Mouse (Mus musculus): ENCODE results near the gene 1810055G02Rik. TPM values are rescaled to one million over a fixed set of nuclear protein-coding genes. Genes with fewer than 3 reads are reported as not detected.

The 1810055G02Rik gene
- total RNA-seq, 2 experiments from 2014 or later = 4.0 to 8.3 TPM

- ATAC-seq (replicated peaks; ENCODE audit: low FRiP score, poor library complexity, severe bottlenecking) = no peak
These were observed 22.9 kb downstream of the 1810055G02Rik start for GRCm38 (mm10) chr19:3730781-3731646.

DNA sequence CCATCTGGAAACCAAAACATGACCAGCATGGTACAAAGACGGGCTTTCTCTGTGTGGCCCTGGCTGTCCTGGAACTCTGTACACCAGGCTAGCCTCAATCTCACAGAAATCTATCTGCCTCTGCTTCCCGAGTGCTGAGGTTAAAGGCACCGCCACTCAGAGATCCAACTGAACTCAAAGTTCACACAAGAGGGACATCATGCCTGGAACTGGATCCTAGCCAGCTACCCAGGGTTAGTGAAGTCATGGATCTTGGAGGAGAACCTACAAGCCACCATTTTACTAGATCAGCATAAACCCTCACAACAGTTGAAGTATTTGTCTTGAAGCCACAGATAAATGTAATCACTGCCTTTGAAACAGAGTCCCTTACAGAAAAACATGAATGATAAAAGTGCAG, 27.9 kb downstream of the 1810055G02Rik start:
- ATAC-seq (replicated peaks; ENCODE audit: low FRiP score, poor library complexity, severe bottlenecking) = no peak

- ATAC-seq (replicated peaks; ENCODE audit: low FRiP score, poor library complexity, severe bottlenecking) = no peak
These were observed 31.6 kb downstream of the 1810055G02Rik start for GRCm38 (mm10) chr19:3739650-3740049.

DNA sequence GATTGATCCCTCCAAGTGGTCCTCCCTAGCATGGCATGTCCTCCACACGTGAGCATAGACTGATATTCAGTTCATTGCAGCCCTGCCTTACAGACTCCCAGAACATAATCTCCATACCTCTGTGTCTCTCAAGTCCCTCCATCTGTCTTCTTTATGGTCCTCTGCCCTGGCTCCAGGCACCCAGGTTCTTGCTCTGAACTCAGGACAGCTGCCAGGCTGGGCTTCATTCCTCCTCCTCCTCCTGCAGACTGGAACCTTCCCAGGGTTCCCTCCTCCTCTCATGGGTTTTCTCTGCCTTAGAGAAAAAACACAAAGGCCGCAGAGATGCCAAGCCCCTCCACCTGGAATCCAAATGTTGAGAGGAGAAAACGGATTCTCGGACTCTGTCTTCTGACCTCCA, 34.6 kb downstream of the 1810055G02Rik start:
- no peak for ATAC-seq (replicated peaks; ENCODE audit: low FRiP score, poor library complexity, severe bottlenecking)

DNA sequence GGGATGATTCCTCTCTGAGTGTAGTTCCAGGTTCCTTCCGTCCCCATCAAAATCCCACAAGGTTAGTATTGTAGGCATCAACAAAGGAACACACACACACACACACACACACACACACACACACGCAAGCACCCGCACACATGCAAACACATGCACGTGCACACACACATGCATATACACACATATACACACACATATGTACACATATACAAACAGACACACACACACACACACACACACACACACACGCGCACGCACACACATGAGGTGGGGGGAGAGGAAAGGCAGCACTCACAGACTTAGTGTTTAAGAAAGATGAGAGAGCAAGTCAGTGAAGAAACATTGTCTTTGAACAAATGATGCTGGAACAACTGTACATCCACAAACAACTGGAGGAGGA, 35.3 kb downstream of the 1810055G02Rik start:
- ATAC-seq (replicated peaks; ENCODE audit: low FRiP score, poor library complexity, severe bottlenecking) = no peak

DNA sequence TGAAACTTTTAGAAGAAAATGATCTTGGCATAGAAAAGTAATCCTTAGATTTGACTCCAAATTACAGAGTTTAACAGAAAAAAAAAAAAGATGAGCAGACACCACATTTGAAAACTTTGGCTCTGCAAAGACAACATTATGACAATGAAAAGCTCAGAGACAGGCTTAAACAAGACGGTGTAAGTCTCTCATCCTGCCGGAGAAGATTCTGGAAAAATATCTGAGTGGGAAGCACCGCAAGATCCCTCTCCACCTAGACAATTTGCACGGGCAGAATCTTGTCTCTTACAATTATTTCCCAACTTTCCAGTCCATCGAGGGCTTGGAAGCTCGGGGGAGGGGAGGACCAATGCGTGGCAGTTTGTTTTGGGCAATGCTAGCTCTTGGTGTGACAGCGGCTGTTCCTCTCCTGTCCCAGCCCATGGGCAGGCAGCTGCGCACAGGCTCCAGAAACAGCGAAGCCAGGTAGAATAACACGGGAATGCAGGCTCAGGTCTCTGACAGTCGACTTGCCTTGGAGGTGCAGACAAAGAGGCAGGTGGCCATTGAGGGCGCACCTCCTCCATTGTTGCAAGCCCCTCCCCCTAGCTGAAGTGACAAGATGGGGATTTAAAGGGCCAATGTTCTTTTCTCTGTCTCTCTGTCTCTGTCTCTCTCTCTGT, 35.9 kb downstream of the 1810055G02Rik start:
- no peak for ATAC-seq (replicated peaks; ENCODE audit: low FRiP score, poor library complexity, severe bottlenecking)

- ATAC-seq (replicated peaks; ENCODE audit: low FRiP score, poor library complexity, severe bottlenecking) = no peak
These were observed 44.6 kb downstream of the 1810055G02Rik start for GRCm38 (mm10) chr19:3752621-3753239.

- ATAC-seq (replicated peaks; ENCODE audit: low FRiP score, poor library complexity, severe bottlenecking) = no peak
These were observed 45.1 kb downstream of the 1810055G02Rik start for GRCm38 (mm10) chr19:3753240-3753633.

GRCm38 (mm10) chr19:3753738-3754137, 45.6 kb downstream of the 1810055G02Rik start:
- no peak for ATAC-seq (replicated peaks; ENCODE audit: low FRiP score, poor library complexity, severe bottlenecking)

- ATAC-seq (replicated peaks; ENCODE audit: low FRiP score, poor library complexity, severe bottlenecking) = no peak
These were observed 49.8 kb downstream of the 1810055G02Rik start for GRCm38 (mm10) chr19:3757861-3758260.

GRCm38 (mm10) chr19:3765221-3765820, 57.2 kb downstream of the 1810055G02Rik start:
- no peak for ATAC-seq (replicated peaks; ENCODE audit: low FRiP score, poor library complexity, severe bottlenecking)

GRCm38 (mm10) chr19:3766378-3766777, 58.3 kb downstream of the 1810055G02Rik start:
- no peak for ATAC-seq (replicated peaks; ENCODE audit: low FRiP score, poor library complexity, severe bottlenecking)

GRCm38 (mm10) chr19:3767276-3767780, 59.2 kb downstream of the 1810055G02Rik start, which contains the start of gene Kmt5b:
TSS of gene Kmt5b (plus strand) at chr19:3767421.
- peak; percentile 6; the same call in 1 of the 2 replicates for ATAC-seq (replicated peaks; ENCODE audit: low FRiP score, poor library complexity, severe bottlenecking)

Other genes with a start within 250 kb of the 1810055G02Rik start
- 44.9 and 51.7 TPM in 2 replicates for gene Ppp6r3, start 132.5 kb upstream of the 1810055G02Rik start, total RNA-seq (2015; ENCODE audit: low replicate concordance)
- gene Ppp6r3, start 132.5 kb upstream of the 1810055G02Rik start, total RNA-seq (2017; ENCODE audit: low replicate concordance) = 65.2 and 83.5 TPM in 2 replicates
- 3.8 and 4.4 TPM in 2 replicates for gene Lrp5, start 21.7 kb upstream of the 1810055G02Rik start, total RNA-seq (2015; ENCODE audit: low replicate concordance)
- gene Lrp5, start 21.7 kb upstream of the 1810055G02Rik start, total RNA-seq (2017; ENCODE audit: low replicate concordance) = 2.7 and 2.8 TPM in 2 replicates
- gene Kmt5b, start 59.1 kb downstream of the 1810055G02Rik start, total RNA-seq (2015; ENCODE audit: low replicate concordance) = 21.3 and 35.0 TPM in 2 replicates
- 40.5 and 58.8 TPM in 2 replicates for gene Kmt5b, start 59.1 kb downstream of the 1810055G02Rik start, total RNA-seq (2017; ENCODE audit: low replicate concordance)
- gene Chka, start 143.5 kb downstream of the 1810055G02Rik start, total RNA-seq (2015; ENCODE audit: low replicate concordance) = 6.1 and 9.4 TPM in 2 replicates
- 6.2 and 7.4 TPM in 2 replicates for gene Chka, start 143.5 kb downstream of the 1810055G02Rik start, total RNA-seq (2017; ENCODE audit: low replicate concordance)
- gene Tcirg1, start 198.8 kb downstream of the 1810055G02Rik start, total RNA-seq (2015; ENCODE audit: low replicate concordance) = 41.2 and 46.3 TPM in 2 replicates
- 22.2 and 37.2 TPM in 2 replicates for gene Tcirg1, start 198.8 kb downstream of the 1810055G02Rik start, total RNA-seq (2017; ENCODE audit: low replicate concordance)
- 55.8 and 64.4 TPM in 2 replicates for gene Ndufs8, start 204.5 kb downstream of the 1810055G02Rik start, total RNA-seq (2015; ENCODE audit: low replicate concordance)
- gene Ndufs8, start 204.5 kb downstream of the 1810055G02Rik start, total RNA-seq (2017; ENCODE audit: low replicate concordance) = 11.0 and 14.0 TPM in 2 replicates
- 4.4 and 10.6 TPM in 2 replicates for gene Aldh3b1, start 221.5 kb downstream of the 1810055G02Rik start, total RNA-seq (2015; ENCODE audit: low replicate concordance)
- 10.9 and 18.4 TPM in 2 replicates for gene Aldh3b1, start 221.5 kb downstream of the 1810055G02Rik start, total RNA-seq (2017; ENCODE audit: low replicate concordance)
- 25.1 and 47.1 TPM in 2 replicates for gene Unc93b1, start 226.9 kb downstream of the 1810055G02Rik start, total RNA-seq (2015; ENCODE audit: low replicate concordance)
- 34.2 and 50.3 TPM in 2 replicates for gene Unc93b1, start 226.9 kb downstream of the 1810055G02Rik start, total RNA-seq (2017; ENCODE audit: low replicate concordance)

Data from erythroblast, adult 5-6 weeks (primary cell).